Mouse (Mus musculus) olfactory bulb, adult 2 months (tissue): ENCODE results near the gene Tmem82.

Experiments
- CTCF ChIP-seq: fragments of 200-500 bp; IDR thresholded peaks from 2 replicates; pipeline ENCODE4 v1.5.1; 2012; ENCODE audit warnings: low read depth, mild to moderate bottlenecking, low read length, moderate library complexity; ENCODE audit not compliant: insufficient read depth
- POLR2A ChIP-seq: fragments of 200-500 bp; IDR thresholded peaks from 2 replicates; pipeline ENCODE4 v1.6.1; 2012; ENCODE audit warnings: mild to moderate bottlenecking, low read depth, low read length, moderate library complexity; ENCODE audit not compliant: insufficient read depth

- no peak for TF ChIP-seq CTCF
- no peak for TF ChIP-seq POLR2A
Observed at GRCm38 (mm10) chr4:141649244-141649643, 30.8 kb upstream of the Tmem82 start.
